22 mouse cellular contexts compared by ENCODE assay signal in genomic region chrX:42014502-42014901, GRCm38 (mm10). TPM values are rescaled to one million over a fixed set of nuclear protein-coding genes. Genes with fewer than 3 reads are reported as not detected.
A peak's percentile ranks its signal among the peaks of the same experiment; 100 is the strongest.
DNase-seq lines count a peak whose midpoint lies in the region; ATAC-seq and TF ChIP-seq lines count a peak whose summit lies in the region.
"Had no signal": no experiment of that assay in that cellular context is flagged by ENCODE, and none has a peak within 500 bp of the region (broad histone marks: within the 10 kb centered on the region; RNA-seq: fewer than 3 reads in every experiment).

No protein-coding gene starts in this region.

- no peak for TF ChIP-seq RAD21 in MEL (IDR thresholded peaks at IDR 0.05; ENCODE audit: low read depth, low read length)

- H3K4me3 ChIP-seq in MEL (ENCODE audit: control insufficient read depth in 1 of 2, insufficient read depth in 1 of 2, low read depth in 2 of 2, low read length in 2 of 2) = no peak overlapping the region
- no peak overlapping the region for H3K4me3 ChIP-seq in liver, embryonic 15.5 days (replicated peaks)
- H3K4me3 ChIP-seq in midbrain, embryonic 10.5 days = no peak overlapping the region
- H3K4me3 ChIP-seq: embryonic facial prominence, embryonic 13.5 days; forebrain, embryonic 10.5 days; gastrocnemius, adult 2 months; hindbrain, embryonic 12.5 days had no signal

- no peaks in the 10 kb centered on the region for H3K9me3 ChIP-seq in MEL (replicated peaks; ENCODE audit: insufficient read depth, low read length)
- no peaks in the 10 kb centered on the region for H3K9me3 ChIP-seq in liver, embryonic 15.5 days (replicated peaks)
- no peaks in the 10 kb centered on the region for H3K9me3 ChIP-seq in midbrain, embryonic 10.5 days (replicated peaks)
- H3K9me3 ChIP-seq: embryonic facial prominence, embryonic 13.5 days; forebrain, embryonic 10.5 days; hindbrain, embryonic 12.5 days had no signal

- no peak for TF ChIP-seq EP300 in MEL (IDR thresholded peaks at IDR 0.05; ENCODE audit: low read depth in 1 of 2, low read length in 2 of 2)

- H3K9ac ChIP-seq in MEL (ENCODE audit: control insufficient read depth, low read depth, low read length, poor library complexity, severe bottlenecking) = no peak overlapping the region
- no peak overlapping the region for H3K9ac ChIP-seq in liver, embryonic 15.5 days
- H3K9ac ChIP-seq: embryonic facial prominence, embryonic 13.5 days; hindbrain, embryonic 12.5 days had no signal

- peak overlapping the region; percentile 53 for H3K27ac ChIP-seq in MEL (ENCODE audit: control insufficient read depth, low read depth, low read length)
- peak overlapping the region; percentile 77 for H3K27ac ChIP-seq in liver, embryonic 15.5 days (replicated peaks)
- no peak overlapping the region for H3K27ac ChIP-seq in midbrain, embryonic 10.5 days (replicated peaks)
- H3K27ac ChIP-seq: embryonic facial prominence, embryonic 13.5 days; forebrain, embryonic 10.5 days; gastrocnemius, adult 2 months; hindbrain, embryonic 12.5 days had no signal

- peak; percentile 10 for DNase-seq in 416B (ENCODE audit: low read depth)
- DNase-seq in MEL (ENCODE audit: low read depth, low spot score) = peak; percentile 47
- peak; percentile 25 for DNase-seq in ZHBTc4 (ENCODE audit: low read depth, low spot score)
- DNase-seq in lung, postnatal 36 days = no peak
- DNase-seq in urinary bladder, postnatal 36 days (ENCODE audit: low spot score in 2 of 2) = no peak
- DNase-seq in midbrain, embryonic 10.5 days (ENCODE audit: low spot score) = no peak
- DNase-seq in right cerebral cortex, postnatal 14 days = no peak
- DNase-seq: adrenal gland, postnatal 14 days; cerebellum, adult 11-12 months; cerebellum, adult 9-10 months; cerebellum, postnatal 36 days; gastrocnemius, adult 2 months; gastrocnemius, postnatal 25 days; heart, postnatal 10 days; heart, postnatal 4 days had no signal

- H3K36me3 ChIP-seq in MEL (ENCODE audit: control insufficient read depth in 1 of 2, insufficient read depth in 2 of 2, low read length in 2 of 2) = peaks cover 0 to 29% of the 10 kb centered on the region in 2 experiments; a peak in 2 of 4 replicates
- H3K36me3 ChIP-seq in liver, embryonic 15.5 days (replicated peaks) = no peaks in the 10 kb centered on the region
- no peaks in the 10 kb centered on the region for H3K36me3 ChIP-seq in midbrain, embryonic 10.5 days
- H3K36me3 ChIP-seq: embryonic facial prominence, embryonic 13.5 days; forebrain, embryonic 10.5 days; hindbrain, embryonic 12.5 days had no signal

- H3K79me2 ChIP-seq in MEL (ENCODE audit: control insufficient read depth, insufficient read depth, low read length, poor library complexity) = no peaks in the 10 kb centered on the region

- no peak overlapping the region for H3K4me2 ChIP-seq in liver, embryonic 15.5 days
- H3K4me2 ChIP-seq: embryonic facial prominence, embryonic 13.5 days; hindbrain, embryonic 12.5 days had no signal

- peaks cover 2 to 18% of the 10 kb centered on the region in 2 experiments; a peak in 3 of 4 replicates for H3K4me1 ChIP-seq in MEL (ENCODE audit: control insufficient read depth in 1 of 2, insufficient read depth in 2 of 2, low read length in 2 of 2)
- H3K4me1 ChIP-seq in liver, embryonic 15.5 days (replicated peaks) = peaks cover 52% of the 10 kb centered on the region
- H3K4me1 ChIP-seq in midbrain, embryonic 10.5 days = no peaks in the 10 kb centered on the region
- H3K4me1 ChIP-seq: embryonic facial prominence, embryonic 13.5 days; forebrain, embryonic 10.5 days; hindbrain, embryonic 12.5 days had no signal

- no peak for TF ChIP-seq CTCF in MEL (IDR thresholded peaks at IDR 0.05 in 2 of 3, conservative IDR thresholded peaks at IDR 0.05 in 1 of 3; ENCODE audit: control insufficient read depth in 1 of 3, insufficient read depth in 1 of 3, low read depth in 2 of 3, low read length in 3 of 3, poor library complexity in 1 of 3, severe bottlenecking in 1 of 3)

- no peaks in the 10 kb centered on the region for H3K27me3 ChIP-seq in MEL (ENCODE audit: control insufficient read depth in 1 of 2, insufficient read depth in 2 of 2, low read length in 2 of 2)
- no peaks in the 10 kb centered on the region for H3K27me3 ChIP-seq in liver, embryonic 15.5 days
- no peaks in the 10 kb centered on the region for H3K27me3 ChIP-seq in midbrain, embryonic 10.5 days (ENCODE audit: low read depth, poor library complexity, severe bottlenecking)
- H3K27me3 ChIP-seq: embryonic facial prominence, embryonic 13.5 days; hindbrain, embryonic 12.5 days had no signal

- no peak for ATAC-seq in liver, embryonic 15.5 days (ENCODE audit: insufficient read depth)
- ATAC-seq: forebrain, embryonic 14.5 days; hindbrain, embryonic 16.5 days; inflammation-experienced regulatory T-cells, adult 6 months had no signal

- 40% methylated on average over 3 of the region's 3 CpGs for WGBS in liver, embryonic 15.5 days (ENCODE audit: insufficient replicate concordance)
- WGBS in midbrain, embryonic 10.5 days = 92% methylated on average over 3 of the region's 3 CpGs

- no peak for TF ChIP-seq POLR2A in MEL (IDR thresholded peaks at IDR 0.05; ENCODE audit: control insufficient read depth in 1 of 2, insufficient read depth in 1 of 2, low read depth in 1 of 2, low read length in 2 of 2, poor library complexity in 1 of 2)

TF ChIP-seq in MEL, 35 proteins besides CTCF, POLR2A, EP300 and RAD21:
- TF ChIP-seq JUND (IDR thresholded peaks at IDR 0.05; ENCODE audit: low read depth, low read length) = no peak
- TF ChIP-seq MYC (IDR thresholded peaks at IDR 0.05; ENCODE audit: low read depth, low read length) = no peak
- no peak for TF ChIP-seq SIN3A (IDR thresholded peaks at IDR 0.05; ENCODE audit: low read length)
- no peak for TF ChIP-seq MAZ (IDR thresholded peaks at IDR 0.05; ENCODE audit: low read depth, low read length)
- TF ChIP-seq HCFC1 (IDR thresholded peaks at IDR 0.05; ENCODE audit: low read depth, low read length) = no peak
- no peak for TF ChIP-seq MYB (IDR thresholded peaks at IDR 0.05; ENCODE audit: low read depth, low read length)
- no peak for TF ChIP-seq USF1 (IDR thresholded peaks at IDR 0.05; ENCODE audit: low read depth, low read length)
- TF ChIP-seq USF2 (IDR thresholded peaks at IDR 0.05; ENCODE audit: borderline replicate concordance in 1 of 2, insufficient read depth in 1 of 2, low read depth in 1 of 2, low read length in 2 of 2) = no peak
- TF ChIP-seq ZC3H11A (IDR thresholded peaks at IDR 0.05; ENCODE audit: low read depth, low read length) = no peak
- TF ChIP-seq ZNF384 (IDR thresholded peaks at IDR 0.05; ENCODE audit: low read depth, low read length) = no peak
- TF ChIP-seq KAT2A (conservative IDR thresholded peaks at IDR 0.05; ENCODE audit: low read depth, low read length) = no peak
- no peak for TF ChIP-seq TAL1 (IDR thresholded peaks at IDR 0.05; ENCODE audit: low read length)
- TF ChIP-seq BHLHE40 (IDR thresholded peaks at IDR 0.05; ENCODE audit: borderline replicate concordance, low read depth, low read length) = no peak
- TF ChIP-seq ZKSCAN1 (IDR thresholded peaks at IDR 0.05; ENCODE audit: low read depth, low read length) = no peak
- no peak for TF ChIP-seq E2F4 (IDR thresholded peaks at IDR 0.05; ENCODE audit: borderline replicate concordance, low read depth, low read length)
- TF ChIP-seq POLR2AphosphoS2 (IDR thresholded peaks at IDR 0.05; ENCODE audit: low read length) = no peak
- TF ChIP-seq GATA1 (IDR thresholded peaks at IDR 0.05; ENCODE audit: low read depth, low read length) = no peak
- TF ChIP-seq POLR2AphosphoS5 (IDR thresholded peaks at IDR 0.05; ENCODE audit: borderline replicate concordance, low read depth, low read length) = no peak
- no peak for TF ChIP-seq SMC3 (IDR thresholded peaks at IDR 0.05; ENCODE audit: low read depth, low read length)
- no peak for TF ChIP-seq MAFK (IDR thresholded peaks at IDR 0.05; ENCODE audit: borderline replicate concordance, low read depth, low read length)

RNA-seq across cellular contexts. Expression of gene Xiap, which starts 45.0 kb away (rescaled TPM):
- 7.8 and 8.0 TPM in 2 replicates for total RNA-seq in MEL (2012; rRNA removed)
- polyA plus RNA-seq in MEL (2012; ENCODE audit: insufficient read depth in 1 of 2, insufficient read length in 2 of 2, low read depth in 1 of 2, low replicate concordance in 2 of 2, missing spikeins in 1 of 2) = 10 to 100 TPM; 11.8 to 89.2 TPM
- polyA plus RNA-seq in liver, embryonic 15.5 days (2015; fragmentation: Nextera tagmentation; extraction: Ambion mirVana) = 5.1 and 5.6 TPM in 2 replicates
- 11.2 and 12.0 TPM in 2 replicates for polyA plus RNA-seq in midbrain, embryonic 10.5 days (2016; fragmentation: Nextera tagmentation; extraction: Ambion mirVana)

Comparison
In these comparisons a context has a peak if more than half of its experiments do, and no peak if none do; other contexts are left out.
1. DNase-seq: peak in 416B (single experiment), MEL (single experiment) and ZHBTc4 (single experiment); none in lung, postnatal 36 days (single experiment), urinary bladder, postnatal 36 days (0 of 2), midbrain, embryonic 10.5 days (single experiment) and right cerebral cortex, postnatal 14 days (single experiment).